Mouse (Mus musculus): ENCODE results near the gene Tmem262. TPM values are rescaled to one million over a fixed set of nuclear protein-coding genes. Genes with fewer than 3 reads are reported as not detected.

Gene Tmem262
- polyA plus RNA-seq, 1 experiment from 2014 or later: not detected

DNA sequence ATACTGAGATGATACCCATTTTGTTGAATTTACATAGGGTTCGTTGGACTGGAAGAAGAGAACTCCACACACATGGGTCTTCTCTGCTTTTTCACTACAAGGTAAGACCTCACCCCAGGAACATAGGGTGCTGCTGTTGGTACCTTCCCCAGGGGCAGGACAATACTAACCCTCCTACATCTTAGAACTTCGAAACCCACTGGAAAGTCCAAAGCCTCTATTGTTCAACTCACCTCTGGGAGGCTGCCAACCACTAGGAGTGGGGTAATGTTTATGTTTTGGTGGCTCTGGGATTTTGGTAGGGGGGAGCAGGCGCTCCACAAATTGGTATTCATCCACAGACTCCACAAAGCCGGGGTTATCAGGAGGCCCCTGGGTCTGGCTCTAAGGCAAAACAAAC lies 23.1 kb upstream of the Tmem262 start:
- no peaks in the 10 kb centered on the region for H3K9me3 ChIP-seq (ENCODE audit: control insufficient read depth, low read length)
- peaks cover 13% of the 10 kb centered on the region; the same call in 1 of the 2 replicates for H3K4me1 ChIP-seq (replicated peaks; ENCODE audit: control insufficient read depth, insufficient read depth, low read length)
- no peak overlapping the region for H3K27ac ChIP-seq (ENCODE audit: low read depth, low read length)
- 58% methylated on average over 4 of the region's 4 CpGs for WGBS
- H3K9ac ChIP-seq (ENCODE audit: low read depth, low read length): peak overlapping the region; percentile 97
- H3K27me3 ChIP-seq (replicated peaks; ENCODE audit: control insufficient read depth, insufficient read depth, low read length): no peaks in the 10 kb centered on the region
- peak overlapping the region; percentile 80 for H3K4me2 ChIP-seq
- peak overlapping the region; percentile 91 for H3K4me3 ChIP-seq (ENCODE audit: low read depth, low read length)
- DNase-seq (ENCODE audit: low spot score) (no peak), ATAC-seq (replicated peaks; ENCODE audit: low FRiP score) (no peak)
- H3K36me3 ChIP-seq (ENCODE audit: control insufficient read depth, insufficient read depth, low read length): peaks cover 45% of the 10 kb centered on the region

DNA sequence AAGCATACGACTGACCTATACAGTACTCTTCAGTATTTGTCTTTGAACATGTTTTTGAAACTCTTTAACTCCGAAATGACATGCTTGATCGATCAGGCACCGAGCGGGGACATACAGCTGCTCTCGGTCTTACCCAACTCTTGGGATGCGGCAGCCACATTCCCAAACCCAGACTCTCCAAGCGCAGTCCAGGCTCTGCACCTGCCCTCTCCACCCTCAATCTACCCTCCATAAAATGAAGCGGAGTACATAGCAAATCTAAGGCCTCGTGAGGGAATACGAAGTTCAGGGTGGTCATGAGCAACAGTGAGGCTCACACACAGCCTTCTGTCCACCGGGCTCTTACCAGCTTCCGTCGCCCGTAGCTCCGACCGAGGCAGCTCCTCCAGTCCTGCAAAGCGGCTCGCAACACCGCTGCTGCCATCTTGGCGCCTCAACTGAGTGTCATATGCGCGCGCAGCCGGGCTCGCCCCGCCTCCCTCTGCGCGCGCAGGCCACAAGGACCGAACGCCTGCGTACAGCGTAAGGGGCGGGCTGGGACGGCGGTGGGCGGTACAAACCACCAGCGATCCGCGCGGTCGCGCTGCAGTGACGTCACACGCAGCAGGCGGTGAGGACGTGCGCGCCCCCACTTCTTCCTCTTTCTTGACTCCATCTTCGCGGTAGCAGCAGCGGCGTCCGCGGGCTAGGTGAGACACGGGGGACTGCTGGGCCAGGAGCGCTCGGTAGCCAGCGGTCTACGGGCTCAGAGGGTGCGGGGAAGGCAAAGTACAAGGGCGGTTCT lies 22.3 kb upstream of the Tmem262 start, which contains the start of the genes Mrpl49 and Fau:
Gene Mrpl49 (minus strand): TSS at position 473 of the 784 bp plus-strand sequence.
Gene Fau (plus strand): TSS at position 532 of the 784 bp plus-strand sequence.
- Histone ChIP-seq H3K4me2 (peak within 1 kb of the TSS; percentile 85), H3K9me3 (ENCODE audit: control insufficient read depth, low read length) (no peaks in the 10 kb centered on the region), H3K4me3 (ENCODE audit: low read depth, low read length) (peak within 1 kb of the TSS; percentile 91), H3K4me1 (replicated peaks; ENCODE audit: control insufficient read depth, insufficient read depth, low read length) (peaks cover 19% of the 10 kb centered on the region), H3K36me3 (ENCODE audit: control insufficient read depth, insufficient read depth, low read length) (peaks cover 38% of the 10 kb centered on the region), H3K9ac (ENCODE audit: low read depth, low read length) (peak within 1 kb of the TSS; percentile 97), H3K27me3 (replicated peaks; ENCODE audit: control insufficient read depth, insufficient read depth, low read length) (no peaks in the 10 kb centered on the region), H3K27ac (ENCODE audit: low read depth, low read length) (peak within 1 kb of the TSS; percentile 85)
- peak; percentile 97 for DNase-seq (ENCODE audit: low spot score)
- ATAC-seq (replicated peaks; ENCODE audit: low FRiP score): peak; percentile 80
- WGBS: under 1% methylated on average over 63 of the region's 63 CpGs

DNA sequence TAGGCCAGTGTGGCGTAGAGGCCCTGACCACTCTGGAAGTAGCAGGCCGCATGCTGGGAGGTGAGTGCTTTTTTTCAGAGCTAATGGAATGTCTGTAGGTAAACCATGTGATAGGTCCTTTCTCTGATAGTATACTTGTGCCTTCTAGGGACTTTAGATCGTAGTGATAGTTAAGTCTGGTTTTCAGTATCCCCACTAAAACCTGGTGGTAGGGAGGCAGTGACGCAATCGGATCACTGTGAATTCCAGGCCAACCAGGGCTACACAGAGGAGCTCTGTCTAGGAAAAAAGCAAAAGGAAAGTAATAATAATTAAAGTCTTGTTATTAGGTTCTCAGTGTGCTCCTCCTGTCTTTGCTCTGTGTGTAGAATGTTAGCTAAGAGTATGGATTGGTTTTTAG lies 21.3 kb upstream of the Tmem262 start:
- no peak for ATAC-seq (replicated peaks; ENCODE audit: low FRiP score)
- H3K9ac ChIP-seq (ENCODE audit: low read depth, low read length): peak overlapping the region; percentile 97
- H3K27me3 ChIP-seq (replicated peaks; ENCODE audit: control insufficient read depth, insufficient read depth, low read length): no peaks in the 10 kb centered on the region
- peak overlapping the region; percentile 91 for H3K4me3 ChIP-seq (ENCODE audit: low read depth, low read length)
- no peaks in the 10 kb centered on the region for H3K9me3 ChIP-seq (ENCODE audit: control insufficient read depth, low read length)
- peaks cover 28% of the 10 kb centered on the region for H3K36me3 ChIP-seq (ENCODE audit: control insufficient read depth, insufficient read depth, low read length)
- 12% methylated on average over 5 of the region's 5 CpGs for WGBS
- peak overlapping the region; percentile 85 for H3K4me2 ChIP-seq
- peak overlapping the region; percentile 85 for H3K27ac ChIP-seq (ENCODE audit: low read depth, low read length)
- H3K4me1 ChIP-seq (replicated peaks; ENCODE audit: control insufficient read depth, insufficient read depth, low read length): peaks cover 20% of the 10 kb centered on the region
- no peak for DNase-seq (ENCODE audit: low spot score)

DNA sequence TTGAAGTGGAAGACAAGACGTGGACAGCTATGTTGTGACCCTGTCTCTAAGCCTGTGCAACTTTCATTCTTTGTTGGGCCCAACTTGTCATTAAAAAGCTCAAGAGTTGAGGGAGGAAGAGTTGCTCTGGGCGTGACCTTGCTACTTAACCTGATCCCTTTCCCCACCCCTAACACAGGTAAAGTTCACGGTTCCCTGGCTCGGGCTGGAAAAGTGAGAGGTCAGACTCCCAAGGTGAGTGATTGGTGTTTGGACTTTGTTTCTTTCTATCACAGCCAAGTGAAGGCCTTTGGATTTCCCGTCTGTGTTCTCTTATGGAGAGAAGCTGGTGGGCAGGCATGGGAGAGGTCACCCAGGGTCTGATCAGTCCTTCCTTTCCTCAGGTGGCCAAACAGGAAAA lies 20.9 kb upstream of the Tmem262 start:
- Histone ChIP-seq H3K4me3 (ENCODE audit: low read depth, low read length) (peak overlapping the region; percentile 91), H3K9ac (ENCODE audit: low read depth, low read length) (peak overlapping the region; percentile 97), H3K27ac (ENCODE audit: low read depth, low read length) (peak overlapping the region; percentile 85), H3K9me3 (ENCODE audit: control insufficient read depth, low read length) (no peaks in the 10 kb centered on the region), H3K4me1 (replicated peaks; ENCODE audit: control insufficient read depth, insufficient read depth, low read length) (peaks cover 20% of the 10 kb centered on the region), H3K27me3 (replicated peaks; ENCODE audit: control insufficient read depth, insufficient read depth, low read length) (no peaks in the 10 kb centered on the region), H3K36me3 (ENCODE audit: control insufficient read depth, insufficient read depth, low read length) (peaks cover 24% of the 10 kb centered on the region), H3K4me2 (peak overlapping the region; percentile 85)
- ATAC-seq (replicated peaks; ENCODE audit: low FRiP score): no peak
- 79% methylated on average over 5 of the region's 5 CpGs for WGBS
- DNase-seq (ENCODE audit: low spot score): no peak

DNA sequence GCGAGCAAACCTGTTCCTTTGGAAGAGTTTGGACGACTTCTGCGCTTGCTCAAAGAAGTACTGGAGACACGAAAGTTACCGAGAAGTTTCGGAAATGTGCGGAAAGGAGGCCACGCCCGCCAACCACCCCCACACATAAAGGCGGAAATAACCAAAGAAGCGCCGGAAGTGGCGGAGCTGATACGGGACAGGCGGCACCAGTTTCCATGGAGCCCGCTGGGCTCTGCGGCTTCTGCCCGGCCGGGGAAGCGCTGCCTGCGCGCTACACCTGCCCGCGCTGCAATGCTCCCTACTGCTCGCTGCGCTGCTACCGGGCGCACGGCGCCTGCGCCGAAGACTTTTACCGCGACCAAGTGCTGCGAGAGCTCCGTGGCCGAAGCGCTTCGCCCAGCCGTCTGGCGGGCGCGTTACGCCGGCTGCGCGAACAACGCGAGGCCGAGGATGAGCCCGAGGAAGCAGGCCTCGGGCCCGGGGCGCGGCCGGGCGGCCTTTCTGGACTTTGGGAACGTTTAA lies 18.8 kb upstream of the Tmem262 start, which contains the start of gene Znhit2:
Gene Znhit2 (plus strand): TSS at position 172 of the 513 bp plus-strand sequence.
- Histone ChIP-seq H3K9ac (ENCODE audit: low read depth, low read length) (peak within 1 kb of the TSS; percentile 91), H3K9me3 (ENCODE audit: control insufficient read depth, low read length) (no peaks in the 10 kb centered on the region), H3K4me2 (peak within 1 kb of the TSS; percentile 99), H3K4me1 (replicated peaks; ENCODE audit: control insufficient read depth, insufficient read depth, low read length) (peaks cover 18% of the 10 kb centered on the region), H3K36me3 (ENCODE audit: control insufficient read depth, insufficient read depth, low read length) (peaks cover 8% of the 10 kb centered on the region; the same call in 1 of the 2 replicates), H3K27me3 (replicated peaks; ENCODE audit: control insufficient read depth, insufficient read depth, low read length) (no peaks in the 10 kb centered on the region), H3K27ac (ENCODE audit: low read depth, low read length) (peak within 1 kb of the TSS; percentile 94), H3K4me3 (ENCODE audit: low read depth, low read length) (peak within 1 kb of the TSS; percentile 79)
- ATAC-seq (replicated peaks; ENCODE audit: low FRiP score) (peak; percentile 70), DNase-seq (ENCODE audit: low spot score) (peak; percentile 91)
- under 1% methylated on average over 58 of the region's 58 CpGs for WGBS

DNA sequence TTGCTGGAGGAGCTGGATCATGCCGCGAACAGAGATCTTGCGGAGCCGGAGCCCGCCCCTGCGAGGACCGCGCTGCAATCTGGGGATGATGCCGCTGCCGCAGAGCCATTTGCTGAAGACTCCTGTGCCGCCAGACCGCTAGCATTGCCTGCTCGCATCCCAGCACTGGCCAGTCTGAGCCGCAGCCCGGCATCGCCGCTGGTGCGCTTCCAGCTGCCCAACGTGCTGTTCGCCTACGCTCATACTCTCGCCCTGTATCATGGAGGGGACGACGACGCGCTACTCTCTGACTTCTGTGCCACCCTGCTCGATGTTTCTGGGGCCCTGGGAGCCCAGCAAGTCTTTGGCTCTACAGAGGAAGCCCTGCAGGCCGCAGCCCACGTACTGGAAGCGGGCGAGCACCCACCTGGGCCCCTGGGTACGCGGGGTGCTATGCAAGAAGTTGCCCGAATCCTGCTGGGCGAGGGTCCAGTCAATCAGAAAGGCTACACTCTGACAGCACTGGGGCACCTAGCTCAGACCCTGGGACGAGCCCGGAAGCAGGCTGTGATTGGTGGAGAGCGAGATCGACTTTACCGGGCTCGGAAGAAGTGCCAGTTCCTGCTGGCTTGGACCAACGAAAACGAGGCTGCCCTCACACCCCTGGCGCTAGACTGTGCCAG lies 18.1 kb upstream of the Tmem262 start:
- Histone ChIP-seq H3K27me3 (replicated peaks; ENCODE audit: control insufficient read depth, insufficient read depth, low read length) (no peaks in the 10 kb centered on the region), H3K36me3 (ENCODE audit: control insufficient read depth, insufficient read depth, low read length) (peaks cover 8% of the 10 kb centered on the region; the same call in 1 of the 2 replicates), H3K9ac (ENCODE audit: low read depth, low read length) (peak overlapping the region; percentile 91), H3K4me2 (peak overlapping the region; percentile 99), H3K4me1 (replicated peaks; ENCODE audit: control insufficient read depth, insufficient read depth, low read length) (peaks cover 21% of the 10 kb centered on the region), H3K27ac (ENCODE audit: low read depth, low read length) (peak overlapping the region; percentile 94), H3K4me3 (ENCODE audit: low read depth, low read length) (peak overlapping the region; percentile 79), H3K9me3 (ENCODE audit: control insufficient read depth, low read length) (no peaks in the 10 kb centered on the region)
- DNase-seq (ENCODE audit: low spot score) (peak; percentile 66), ATAC-seq (replicated peaks; ENCODE audit: low FRiP score) (peak; percentile 6; the same call in 1 of the 2 replicates)
- 1% methylated on average over 44 of the region's 44 CpGs for WGBS

DNA sequence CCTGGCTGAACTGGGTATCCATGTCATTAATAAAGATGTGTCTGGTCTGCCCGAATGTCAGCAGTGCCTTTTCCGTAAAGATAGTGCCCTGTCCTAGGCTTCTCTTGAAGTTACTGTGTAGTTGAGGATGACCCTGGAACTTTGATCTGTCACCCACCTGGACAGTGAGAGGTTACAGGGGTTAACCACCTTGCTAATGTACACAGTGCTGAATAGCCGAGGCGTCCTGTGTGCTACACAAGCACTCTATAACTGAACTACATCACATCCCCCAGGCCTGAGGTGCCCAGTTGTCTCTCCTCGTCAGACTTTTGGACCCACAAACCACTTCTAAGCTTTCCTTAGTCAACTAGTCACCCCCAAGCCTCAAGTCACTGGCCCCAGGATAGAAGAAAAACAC lies 17.4 kb upstream of the Tmem262 start:
- Histone ChIP-seq H3K4me3 (ENCODE audit: low read depth, low read length) (peak overlapping the region; percentile 79), H3K27me3 (replicated peaks; ENCODE audit: control insufficient read depth, insufficient read depth, low read length) (no peaks in the 10 kb centered on the region), H3K36me3 (ENCODE audit: control insufficient read depth, insufficient read depth, low read length) (peaks cover 8% of the 10 kb centered on the region; the same call in 1 of the 2 replicates), H3K9ac (ENCODE audit: low read depth, low read length) (peak overlapping the region; percentile 91), H3K27ac (ENCODE audit: low read depth, low read length) (peak overlapping the region; percentile 94; the same call in 1 of the 2 replicates), H3K4me1 (replicated peaks; ENCODE audit: control insufficient read depth, insufficient read depth, low read length) (peaks cover 22% of the 10 kb centered on the region), H3K9me3 (ENCODE audit: control insufficient read depth, low read length) (no peaks in the 10 kb centered on the region), H3K4me2 (peak overlapping the region; percentile 99)
- no peak for DNase-seq (ENCODE audit: low spot score)
- 49% methylated on average over 5 of the region's 5 CpGs for WGBS
- ATAC-seq (replicated peaks; ENCODE audit: low FRiP score): no peak

DNA sequence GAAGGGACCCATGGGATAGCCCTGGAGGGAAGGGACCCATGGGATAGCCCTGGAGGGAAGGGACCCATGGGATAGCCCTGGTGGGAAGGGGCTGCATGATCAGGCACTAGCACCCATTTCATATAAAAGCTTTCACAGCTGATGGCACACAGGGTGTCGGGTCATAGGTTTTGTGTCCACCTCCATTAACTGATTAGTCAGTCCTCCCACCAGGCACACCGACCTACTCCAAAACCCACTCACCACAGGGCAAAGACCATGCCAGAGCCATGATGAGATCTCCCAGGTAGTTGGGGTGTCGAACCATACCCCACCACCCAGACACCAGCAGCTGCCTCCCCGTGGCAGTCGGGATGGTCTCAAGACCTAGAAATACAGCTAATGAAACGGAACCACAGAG lies 16.8 kb upstream of the Tmem262 start:
- 93% methylated on average over 6 of the region's 6 CpGs for WGBS
- no peak for DNase-seq (ENCODE audit: low spot score)
- H3K9me3 ChIP-seq (ENCODE audit: control insufficient read depth, low read length): no peaks in the 10 kb centered on the region
- peak overlapping the region; percentile 99 for H3K4me2 ChIP-seq
- H3K27me3 ChIP-seq (replicated peaks; ENCODE audit: control insufficient read depth, insufficient read depth, low read length): no peaks in the 10 kb centered on the region
- no peak overlapping the region for H3K9ac ChIP-seq (ENCODE audit: low read depth, low read length)
- H3K4me1 ChIP-seq (replicated peaks; ENCODE audit: control insufficient read depth, insufficient read depth, low read length): peaks cover 26% of the 10 kb centered on the region
- no peak for ATAC-seq (replicated peaks; ENCODE audit: low FRiP score)
- peaks cover 8% of the 10 kb centered on the region; the same call in 1 of the 2 replicates for H3K36me3 ChIP-seq (ENCODE audit: control insufficient read depth, insufficient read depth, low read length)
- no peak overlapping the region for H3K4me3 ChIP-seq (ENCODE audit: low read depth, low read length)
- H3K27ac ChIP-seq (ENCODE audit: low read depth, low read length): no peak overlapping the region
